Mouse (Mus musculus): Measurements from ENCODE around the gene Frem2.

Frem2 gene

DNA sequence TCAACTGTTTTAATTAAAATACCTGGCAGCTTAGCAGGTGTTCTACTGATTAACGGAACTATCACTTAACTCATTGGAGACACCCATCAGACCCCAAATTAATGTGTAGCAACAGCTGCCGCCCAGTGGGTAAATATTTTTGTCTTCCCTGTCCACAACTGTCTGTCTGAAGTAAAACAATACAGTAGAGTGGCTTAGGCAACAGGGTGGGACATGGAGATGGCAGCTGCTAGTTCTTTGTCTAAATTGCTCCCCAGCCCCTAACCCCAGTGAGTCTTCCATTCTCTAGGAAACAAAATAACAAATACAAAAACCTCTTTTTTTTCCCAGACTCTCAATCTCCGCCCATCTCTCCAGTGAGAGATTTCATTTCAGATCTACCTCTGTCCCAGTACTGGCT is 36.2 kb downstream of the Frem2 start:
- DNase-seq (ENCODE audit: low read depth, low spot score) = no peak

DNA sequence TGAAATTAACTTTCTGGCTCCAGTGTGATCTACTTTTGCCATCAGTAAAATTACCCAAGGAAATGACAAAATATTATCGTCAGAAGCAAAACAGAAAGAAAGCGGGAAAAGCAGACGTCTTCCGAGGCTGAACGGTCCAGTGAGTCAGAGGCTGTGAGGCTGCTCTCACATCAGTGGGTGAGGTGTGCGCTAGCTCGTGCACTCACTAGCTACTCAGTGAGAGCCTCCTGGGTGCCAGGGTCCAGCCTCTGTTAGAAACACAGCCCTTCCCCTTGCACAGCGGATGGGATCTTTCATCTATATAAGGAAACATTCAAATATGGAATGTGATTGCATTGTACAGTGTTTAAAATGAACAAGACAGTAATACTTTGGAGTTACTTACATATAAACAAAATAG is 36.8 kb downstream of the Frem2 start:
- DNase-seq (ENCODE audit: low read depth, low spot score) = no peak

DNA sequence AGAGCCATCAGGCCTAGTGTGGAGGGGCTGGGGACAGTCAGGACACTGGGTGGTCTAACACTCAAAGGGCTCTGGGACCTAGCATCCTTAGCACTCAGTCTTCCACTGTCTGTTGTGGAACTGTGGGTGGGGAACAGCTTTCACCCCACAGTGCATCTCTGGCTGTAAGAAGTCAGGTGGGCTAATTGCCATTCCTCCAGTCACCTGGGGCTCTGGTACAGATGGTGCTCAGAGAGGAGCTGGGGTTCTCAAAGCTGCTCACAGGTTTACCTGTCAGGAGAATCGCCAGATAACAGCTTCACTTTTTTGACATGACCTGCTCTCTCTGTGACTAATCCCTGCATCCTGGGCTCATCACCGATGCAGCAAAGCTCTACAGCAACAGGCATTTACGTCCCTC is 46.0 kb downstream of the Frem2 start:
- DNase-seq (ENCODE audit: low read depth, low spot score) = peak; percentile 22

DNA sequence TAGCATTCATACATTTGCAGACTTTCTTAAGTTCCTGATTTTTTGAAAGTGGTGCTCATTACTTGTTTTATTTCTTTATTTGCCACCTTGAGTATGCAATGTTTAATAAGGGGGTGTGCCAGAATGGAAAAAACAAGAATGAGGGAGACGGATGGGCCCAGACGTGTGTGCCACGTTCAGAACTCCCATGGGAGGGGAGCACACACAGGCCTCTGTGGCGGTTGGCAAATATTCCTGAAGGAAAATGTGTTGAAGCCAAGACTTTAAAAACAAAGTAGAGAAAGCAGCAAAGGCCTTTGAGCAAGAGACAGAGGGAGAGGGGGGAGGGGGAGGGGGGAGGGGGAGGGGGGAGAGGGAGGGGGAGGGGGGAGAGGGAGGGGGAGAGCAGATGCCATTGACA is 47.3 kb downstream of the Frem2 start:
- no peak for DNase-seq (ENCODE audit: low read depth, low spot score)

DNA sequence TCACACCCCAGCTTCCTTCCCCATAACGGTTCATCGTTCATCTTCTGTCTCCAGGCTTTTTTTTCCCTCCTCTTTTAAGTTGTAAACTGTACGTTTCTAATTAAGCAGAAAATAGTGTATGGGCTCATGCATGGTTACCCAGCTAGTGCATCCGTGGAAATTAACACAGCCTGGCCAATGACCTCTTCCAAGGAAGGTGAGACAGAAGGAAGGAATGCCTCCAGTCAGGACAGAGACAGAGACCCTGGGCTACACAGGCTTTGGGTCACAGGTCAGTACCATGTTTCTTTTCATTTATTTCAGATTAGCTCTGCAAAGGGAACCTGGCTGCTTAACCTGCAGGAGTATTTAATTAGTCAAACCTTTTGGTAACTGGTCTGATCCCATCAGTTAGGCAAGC is 57.0 kb downstream of the Frem2 start:
- DNase-seq (ENCODE audit: low read depth, low spot score) = no peak

DNA sequence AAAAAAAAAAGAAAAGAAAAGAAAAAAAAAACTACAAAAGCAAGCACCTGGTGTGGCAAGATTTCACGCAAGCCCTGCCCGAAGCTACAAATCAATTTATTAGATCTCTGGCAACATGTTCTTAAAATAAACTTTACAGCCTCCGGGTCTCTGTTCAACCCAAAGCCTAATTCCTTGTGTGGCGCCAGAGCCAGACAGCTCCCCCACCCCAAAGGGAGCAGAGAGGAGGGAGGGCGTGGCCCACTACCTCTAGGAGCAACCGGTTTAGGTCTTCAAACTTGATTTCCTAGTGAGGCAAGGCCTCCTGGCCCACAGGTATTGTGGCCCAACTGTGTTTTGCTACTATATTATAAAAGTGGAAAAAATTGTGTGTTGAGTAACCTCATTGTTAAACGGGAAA is 57.8 kb downstream of the Frem2 start:
- DNase-seq (ENCODE audit: low read depth, low spot score) = no peak

DNA sequence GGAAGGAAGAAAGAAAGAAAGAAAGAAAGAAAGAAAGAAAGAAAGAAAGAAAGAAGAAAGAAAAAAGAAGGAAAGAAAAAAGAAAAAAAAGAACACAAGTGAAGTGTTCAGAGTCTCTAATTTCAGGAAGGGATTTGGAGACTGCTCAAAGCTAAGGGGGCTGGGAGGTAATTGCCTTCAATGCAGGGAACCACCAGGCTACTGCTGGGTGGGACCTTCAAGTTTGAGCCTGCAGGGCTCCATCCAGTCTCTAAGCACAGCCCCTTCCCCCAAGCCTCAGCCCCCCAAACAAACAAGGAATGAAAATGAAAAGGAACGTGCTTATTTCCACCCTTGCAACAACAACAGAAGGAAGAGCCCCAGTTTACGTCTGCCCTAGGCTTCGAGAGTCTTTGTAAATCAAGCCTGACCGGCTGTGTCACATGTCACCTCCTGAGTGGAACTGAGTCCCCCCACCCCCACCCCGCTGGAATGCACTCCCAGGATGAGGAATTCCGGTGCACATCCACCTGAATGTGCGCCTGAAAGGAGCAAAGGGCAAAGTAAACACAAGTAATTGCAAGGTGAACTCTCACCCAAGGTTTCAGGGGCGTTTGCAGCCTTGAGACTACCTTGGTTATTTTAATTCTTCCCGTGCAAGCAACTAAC is 58.9 kb downstream of the Frem2 start:
- no peak for DNase-seq (ENCODE audit: low read depth, low spot score)

DNA sequence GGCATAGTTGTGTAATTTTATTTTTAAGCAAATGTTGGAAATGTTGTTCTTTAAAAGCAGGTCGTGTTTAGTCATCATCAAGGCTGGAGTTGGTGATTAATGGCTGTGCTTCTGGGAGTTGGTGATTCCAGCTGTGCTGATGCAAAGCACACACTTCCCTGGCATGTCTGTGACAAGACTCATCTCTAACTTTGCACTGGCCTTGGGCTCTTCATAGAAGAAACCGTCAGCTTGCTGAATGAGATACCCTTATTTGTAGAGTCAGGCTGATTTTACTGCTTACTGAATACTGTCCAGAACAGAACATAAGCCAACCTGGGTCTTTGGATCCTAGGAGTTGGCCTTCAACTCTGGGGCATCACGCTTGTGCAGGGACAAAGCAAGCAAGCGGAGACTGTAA is 62.7 kb downstream of the Frem2 start:
- DNase-seq (ENCODE audit: low read depth, low spot score) = peak; percentile 4

DNA sequence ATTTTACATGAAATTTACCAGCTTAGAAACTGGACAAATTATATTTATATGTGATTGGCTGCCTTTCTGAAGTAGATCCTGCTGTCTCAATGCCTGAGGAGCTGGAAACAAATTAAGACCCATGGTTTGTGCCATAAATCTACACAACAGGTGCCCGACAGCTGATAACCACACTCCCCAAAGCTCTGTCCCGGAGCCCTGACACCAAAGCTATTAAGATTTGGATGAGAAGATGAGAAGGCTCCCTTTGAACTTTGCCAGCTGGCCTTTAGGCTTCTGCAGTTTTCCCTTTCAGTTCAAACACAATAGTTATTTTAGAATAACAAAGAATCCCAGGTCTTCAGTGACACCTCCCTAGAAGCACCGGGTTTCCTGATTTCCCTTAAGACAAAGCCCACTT is 63.4 kb downstream of the Frem2 start:
- DNase-seq (ENCODE audit: low read depth, low spot score) = no peak

DNA sequence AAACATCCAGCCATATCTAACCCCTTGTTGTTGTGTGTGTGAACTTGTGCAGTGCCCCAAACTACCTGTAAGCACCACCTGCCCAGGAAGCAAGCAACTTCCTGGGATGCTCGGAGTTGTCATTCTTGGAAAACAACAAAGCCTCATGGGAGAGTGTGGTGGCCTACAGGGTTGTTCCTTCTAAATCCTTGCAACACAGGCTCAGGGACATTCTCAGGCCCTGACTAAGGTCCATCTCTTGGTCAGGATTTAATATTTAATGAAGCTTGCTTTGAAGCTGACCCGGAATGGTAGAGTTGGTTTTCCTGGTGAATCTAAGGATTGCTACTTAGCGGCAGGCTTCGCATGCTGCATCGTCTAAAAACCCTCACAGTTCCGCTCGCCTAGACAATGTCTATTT is 65.1 kb downstream of the Frem2 start:
- no peak for DNase-seq (ENCODE audit: low read depth, low spot score)

DNA sequence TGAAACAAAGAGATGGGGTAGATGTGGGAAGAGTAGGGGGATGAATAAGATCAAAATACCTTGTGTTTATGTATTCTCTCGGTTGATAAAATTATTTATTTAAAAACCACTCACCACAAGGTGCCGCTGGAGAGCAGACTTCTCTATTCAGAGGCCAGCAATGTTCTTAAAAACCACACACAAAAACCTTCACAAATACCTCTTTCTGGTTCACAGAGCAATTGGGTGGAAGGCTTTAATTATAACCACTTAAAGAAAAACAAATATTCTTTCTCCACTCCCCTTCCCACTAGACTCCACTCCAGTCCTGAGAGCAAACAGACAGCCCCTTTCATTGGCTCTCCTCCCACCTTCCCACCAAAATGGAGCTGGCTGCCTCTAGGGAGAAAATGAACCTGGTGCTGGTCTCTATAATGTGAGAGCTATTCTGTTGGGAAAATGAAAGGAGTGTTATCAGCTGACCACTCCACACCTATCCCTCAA is 67.0 kb downstream of the Frem2 start:
- DNase-seq (ENCODE audit: low read depth, low spot score) = peak; percentile 72

DNA sequence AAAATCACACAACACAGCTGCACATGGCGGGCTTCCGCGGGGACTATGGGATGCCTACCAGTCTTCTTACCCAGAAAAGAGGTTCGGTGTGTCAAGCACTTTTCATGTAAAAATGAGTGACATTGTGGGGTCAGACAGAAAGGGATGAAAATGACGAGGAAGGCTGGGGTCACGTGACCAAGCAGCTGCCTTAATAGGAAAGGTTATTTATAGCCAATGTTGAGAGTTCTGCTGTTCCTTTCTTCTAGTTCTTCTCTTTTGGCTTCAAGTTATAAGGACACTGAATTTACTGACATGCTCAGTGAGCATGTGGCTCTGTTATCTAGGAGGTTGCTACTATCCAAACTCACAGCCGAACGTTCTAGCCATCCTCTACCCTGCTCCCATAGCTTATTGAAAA is 73.9 kb downstream of the Frem2 start:
- DNase-seq (ENCODE audit: low read depth, low spot score) = no peak

DNA sequence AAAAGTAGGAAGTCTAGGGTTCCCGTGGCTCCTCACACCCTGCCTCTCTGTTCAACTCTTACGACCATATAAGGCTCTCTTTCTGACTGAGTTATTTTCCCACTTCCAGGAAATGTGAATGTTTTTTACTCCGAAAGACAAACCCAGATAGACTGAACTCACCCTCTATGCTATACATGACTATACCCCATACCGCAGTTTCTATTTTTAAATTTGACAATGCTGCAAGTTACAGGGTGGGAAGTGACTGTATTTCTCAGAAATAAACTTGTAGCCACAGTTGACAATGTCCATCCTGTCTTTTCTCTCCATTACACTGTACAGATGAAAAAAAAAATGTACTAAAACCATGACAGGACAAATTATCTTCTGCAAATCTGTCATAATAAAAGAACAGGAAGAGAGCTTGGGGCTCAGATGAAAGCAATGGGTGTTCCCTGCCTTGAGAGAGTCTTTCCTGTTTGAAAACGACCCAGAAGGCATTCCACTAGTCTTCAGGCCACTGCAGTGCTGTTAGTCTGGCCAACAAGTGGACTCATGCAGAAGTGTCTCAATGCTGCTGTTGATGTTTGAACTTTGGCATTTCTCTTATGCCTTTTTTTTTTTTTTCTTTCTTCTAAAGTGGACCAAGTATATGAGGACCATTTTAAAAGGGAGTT is 76.4 kb downstream of the Frem2 start:
- DNase-seq (ENCODE audit: low read depth, low spot score) = no peak

DNA sequence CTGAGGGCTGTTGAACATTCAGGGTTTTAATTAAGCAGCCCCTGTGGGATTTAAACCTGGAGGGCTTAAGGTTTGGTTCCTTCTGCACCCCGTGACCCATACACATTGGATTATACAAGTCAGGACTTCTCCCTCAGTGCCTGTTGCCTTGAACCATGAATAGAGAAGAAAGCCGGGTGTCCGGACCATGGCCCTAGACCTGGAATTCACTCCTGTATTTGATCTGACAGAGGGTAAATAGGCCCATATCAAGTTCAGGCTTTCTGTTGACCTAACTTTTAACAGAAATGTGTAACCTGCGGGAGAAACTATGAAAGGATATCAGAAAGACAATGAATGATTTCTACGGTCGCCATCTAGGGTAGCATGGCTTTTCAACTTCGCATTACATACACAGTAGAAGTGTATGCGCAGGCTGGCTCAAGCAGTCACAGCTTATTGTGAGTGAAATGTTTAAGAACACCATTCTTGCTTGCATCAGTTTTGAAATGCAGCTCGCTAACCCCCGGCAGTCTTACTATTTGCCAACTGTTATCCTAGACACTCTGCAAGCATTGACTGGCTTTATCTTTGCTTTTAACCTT is 77.9 kb downstream of the Frem2 start:
- DNase-seq (ENCODE audit: low read depth, low spot score) = no peak

DNA sequence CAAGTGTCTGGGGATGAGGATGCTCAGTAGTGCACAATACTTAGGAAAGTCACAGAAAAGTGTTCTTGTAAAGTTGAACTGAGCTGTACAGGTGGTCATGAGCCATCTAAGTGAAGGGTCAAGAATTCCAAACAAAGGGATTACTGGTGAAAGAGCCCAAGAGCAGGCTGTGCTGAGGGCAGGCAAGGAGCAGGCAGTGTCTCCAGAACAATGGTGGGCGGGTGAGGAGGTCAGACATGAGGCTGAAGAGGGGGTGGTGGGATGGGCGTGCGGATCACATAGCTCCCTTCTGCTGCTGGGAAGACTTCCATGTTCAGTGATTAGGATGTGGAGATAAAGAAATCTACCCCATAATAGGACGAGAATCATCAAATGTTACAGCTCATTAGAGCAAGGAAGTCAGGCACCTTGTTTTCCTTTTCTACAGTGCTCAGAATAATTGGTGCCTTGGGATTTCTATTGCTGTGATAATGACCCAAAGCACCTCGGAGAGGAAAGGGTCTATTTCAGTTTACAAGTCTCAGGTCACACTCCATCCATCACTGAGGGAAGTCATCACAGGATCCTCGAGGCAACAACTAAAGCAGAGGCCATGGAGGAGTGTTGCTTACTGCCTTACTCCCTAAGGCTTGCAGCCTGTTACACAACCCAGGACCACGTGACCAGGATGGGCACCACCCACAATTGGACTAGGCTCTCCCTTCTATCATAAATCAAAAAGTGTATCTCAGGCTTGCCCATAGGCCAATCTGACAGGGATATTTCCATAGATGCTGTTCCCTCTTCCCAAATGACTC is 80.6 kb downstream of the Frem2 start:
- DNase-seq (ENCODE audit: low read depth, low spot score) = no peak

DNA sequence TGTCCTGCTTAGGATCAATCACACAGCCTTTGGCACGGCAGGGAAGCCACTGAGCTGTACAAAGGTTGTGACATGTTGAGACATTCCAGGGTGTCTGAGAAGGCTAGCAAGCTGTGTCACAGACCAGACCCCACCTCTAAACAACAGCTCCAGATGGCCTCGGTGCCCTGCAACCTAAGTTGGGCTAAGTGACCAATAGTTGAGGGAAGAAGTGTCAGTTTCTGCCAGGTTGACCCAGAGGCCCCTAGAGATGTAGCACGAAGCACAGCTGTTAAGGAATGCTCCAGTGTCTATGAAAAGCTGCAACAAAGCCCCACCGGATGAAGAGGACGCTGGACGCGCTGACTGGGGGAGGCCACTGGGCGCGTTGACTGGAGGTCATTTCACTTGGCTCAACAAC is 83.0 kb downstream of the Frem2 start:
- DNase-seq (ENCODE audit: low read depth, low spot score) = no peak

DNA sequence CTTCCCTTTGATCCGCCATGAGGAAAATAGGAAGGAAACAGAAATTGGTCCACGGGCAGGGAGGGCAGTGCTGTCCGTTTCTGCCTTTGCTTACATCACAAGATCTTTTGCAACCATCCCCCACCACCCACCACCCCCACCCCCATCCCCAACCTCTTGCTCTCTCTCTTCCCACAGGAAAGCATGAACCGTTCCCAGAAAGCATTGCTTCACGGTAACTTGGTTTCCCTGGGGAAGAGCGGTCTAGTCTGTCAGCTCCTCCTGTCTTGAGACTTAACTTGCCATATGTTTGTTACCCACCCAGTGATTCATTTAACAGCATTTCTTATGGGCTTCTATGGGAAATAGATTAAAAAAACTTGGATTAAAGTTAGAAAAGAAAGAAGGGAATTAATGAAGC is 85.5 kb downstream of the Frem2 start:
- no peak for DNase-seq (ENCODE audit: low read depth, low spot score)

DNA sequence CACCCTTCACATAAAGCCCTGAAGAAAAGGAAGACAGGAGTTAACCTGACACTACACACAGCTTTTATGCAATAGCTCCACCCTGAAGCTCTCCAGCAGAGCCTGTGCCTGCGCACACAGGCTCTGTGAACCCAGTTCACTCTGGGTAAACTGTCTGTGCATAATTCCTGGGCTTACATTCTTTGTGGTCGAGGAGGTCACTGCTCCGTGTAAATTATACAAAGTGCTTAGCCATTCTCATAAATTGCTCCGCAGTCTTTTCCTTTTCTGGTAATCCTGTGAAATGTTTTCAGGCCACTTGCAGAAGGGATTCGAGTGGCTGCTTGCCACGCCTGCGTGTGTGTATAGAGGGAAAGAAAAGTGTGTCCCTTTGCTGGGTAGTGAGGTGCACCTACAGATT is 92.6 kb downstream of the Frem2 start:
- DNase-seq (ENCODE audit: low read depth, low spot score) = peak; percentile 37

DNA sequence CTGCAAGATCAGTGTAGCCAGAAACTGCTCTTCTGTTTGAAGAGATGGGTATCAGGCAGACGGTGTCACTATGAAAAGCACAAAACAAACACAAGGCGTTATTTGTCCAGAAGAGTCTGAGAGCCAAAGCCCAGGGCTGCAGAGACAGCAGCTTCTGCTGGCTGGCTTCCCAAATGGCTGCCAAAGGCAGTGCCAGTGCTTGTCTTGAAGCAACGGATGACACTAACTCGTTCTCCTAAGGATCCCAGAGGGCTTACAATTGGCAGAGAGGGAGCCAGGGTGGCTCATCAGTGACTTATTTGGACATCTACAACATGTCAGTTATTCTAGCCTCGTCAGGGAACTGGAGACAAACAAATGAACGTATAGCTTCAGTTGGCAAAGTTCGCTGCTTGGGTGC is 93.4 kb downstream of the Frem2 start:
- peak; percentile 61 for DNase-seq (ENCODE audit: low read depth, low spot score)

DNA sequence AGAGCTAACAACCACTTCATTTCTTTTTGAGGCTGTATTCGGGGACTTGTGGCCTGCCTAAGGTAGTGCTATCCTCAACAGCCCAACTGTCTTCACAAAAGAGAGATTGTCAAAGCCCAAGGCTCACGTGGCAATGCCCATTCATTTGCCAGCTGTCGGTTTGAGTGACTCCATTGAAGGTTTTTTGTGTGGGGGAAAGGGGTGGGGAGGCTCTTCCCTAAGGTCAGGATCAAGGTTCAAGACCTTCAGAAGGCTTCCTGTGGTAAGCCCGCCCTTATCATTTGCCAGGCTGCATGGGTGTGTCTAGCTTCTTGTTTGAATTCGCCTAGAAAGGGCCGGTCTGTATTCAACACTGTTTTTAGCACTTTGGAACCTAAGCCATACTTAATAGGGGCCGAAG is 95.3 kb downstream of the Frem2 start:
- no peak for DNase-seq (ENCODE audit: low read depth, low spot score)

DNA sequence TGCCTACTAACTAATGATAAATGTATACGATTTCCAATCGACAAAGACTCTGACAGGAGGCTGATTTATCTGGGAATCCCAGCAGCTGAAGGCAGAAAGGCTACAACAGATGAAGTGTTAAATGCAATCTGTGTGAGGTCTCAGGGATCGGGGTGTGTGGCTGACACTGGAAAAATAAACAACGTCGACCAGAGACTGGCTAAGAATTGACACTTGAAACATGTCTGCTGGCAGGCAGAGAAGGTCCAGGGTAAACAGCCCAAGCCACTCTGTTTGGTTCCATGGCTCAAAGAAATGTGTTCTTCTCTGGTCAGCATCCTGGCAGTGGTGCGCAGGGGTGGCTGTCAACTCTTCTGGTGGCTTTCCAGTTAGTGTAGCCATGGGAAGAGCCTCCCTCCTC is 98.1 kb downstream of the Frem2 start:
- no peak for DNase-seq (ENCODE audit: low read depth, low spot score)

DNA sequence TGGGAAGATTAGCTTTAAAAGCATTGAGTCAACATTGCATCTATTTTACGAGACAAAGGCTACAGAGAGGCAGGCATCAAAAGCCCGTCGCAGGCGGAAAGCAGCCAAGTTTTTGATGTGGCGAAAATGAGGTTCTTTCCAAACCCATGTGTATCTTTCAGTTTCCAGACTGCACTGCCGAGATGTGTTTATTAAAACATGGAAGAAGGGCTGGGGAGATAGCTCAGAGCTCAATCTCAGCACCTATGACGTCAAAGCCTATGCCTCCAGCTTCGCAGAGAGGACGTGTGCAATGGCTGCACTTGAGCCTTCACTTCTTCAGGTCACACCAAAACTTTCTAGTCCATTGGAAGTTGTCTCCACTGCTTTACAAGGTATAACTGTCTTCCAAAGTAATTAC is 98.9 kb downstream of the Frem2 start:
- DNase-seq (ENCODE audit: low read depth, low spot score) = no peak
